Mouse (Mus musculus) spleen, postnatal 0 days (tissue): ENCODE measurements around the gene Cysltr1. TPM values are rescaled to one million over a fixed set of nuclear protein-coding genes. Genes with fewer than 3 reads are reported as not detected.

Source experiments
- polyA plus RNA-seq: library from polyadenylated mRNA; unstranded; fragments of >200 nt; fragmentation: Nextera tagmentation; extraction: Ambion mirVana; gene quantifications from 2 replicates; pipeline ENCODE4 v1.2.1, GENCODE M21; 2015

The Cysltr1 gene
- 2.0 and 3.0 TPM in 2 replicates for polyA plus RNA-seq

DNA sequence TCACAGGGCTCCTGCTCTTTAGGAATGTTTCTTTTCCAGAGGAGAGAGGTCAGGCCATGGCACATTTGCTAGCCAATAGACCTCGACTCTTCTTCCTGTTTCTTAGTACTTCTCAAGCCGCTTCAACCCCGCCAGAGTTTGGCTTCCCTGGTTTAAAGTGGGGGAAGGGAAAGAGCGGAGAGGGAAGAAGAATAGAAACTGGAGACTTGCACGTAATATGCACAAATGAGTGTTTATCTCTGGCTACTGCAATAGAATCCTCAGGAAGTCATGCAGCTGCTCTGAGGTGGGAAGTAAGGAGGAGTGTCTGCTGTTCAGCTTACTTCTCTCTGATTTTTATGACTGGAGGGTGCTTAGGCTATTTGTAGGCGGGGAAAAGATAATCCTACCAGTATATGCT, at the start of gene Cysltr1:
Gene Cysltr1, minus strand, starts transcription at position 294 of the 400 bp plus-strand sequence.

GRCm38 (mm10) chrX:106582886-106583285, 20.6 kb downstream of the Cysltr1 start, which contains the start of gene Gm5127:
Gm5127 (plus strand) TSS chrX:106583186.

Other genes with a start within 250 kb of the Cysltr1 start
- not detected in 2 replicates for gene Fndc3c1, start 118.3 kb downstream of the Cysltr1 start, polyA plus RNA-seq
- 0.08 TPM in 1 of 2 replicates, not detected in the other for gene Gm5127, start 20.5 kb downstream of the Cysltr1 start, polyA plus RNA-seq
- 1.3 and 1.7 TPM in 2 replicates for gene Rtl3, start 237.0 kb upstream of the Cysltr1 start, polyA plus RNA-seq